Mouse (Mus musculus): ENCODE data around the gene Cfap65.

Gene Cfap65

DNA sequence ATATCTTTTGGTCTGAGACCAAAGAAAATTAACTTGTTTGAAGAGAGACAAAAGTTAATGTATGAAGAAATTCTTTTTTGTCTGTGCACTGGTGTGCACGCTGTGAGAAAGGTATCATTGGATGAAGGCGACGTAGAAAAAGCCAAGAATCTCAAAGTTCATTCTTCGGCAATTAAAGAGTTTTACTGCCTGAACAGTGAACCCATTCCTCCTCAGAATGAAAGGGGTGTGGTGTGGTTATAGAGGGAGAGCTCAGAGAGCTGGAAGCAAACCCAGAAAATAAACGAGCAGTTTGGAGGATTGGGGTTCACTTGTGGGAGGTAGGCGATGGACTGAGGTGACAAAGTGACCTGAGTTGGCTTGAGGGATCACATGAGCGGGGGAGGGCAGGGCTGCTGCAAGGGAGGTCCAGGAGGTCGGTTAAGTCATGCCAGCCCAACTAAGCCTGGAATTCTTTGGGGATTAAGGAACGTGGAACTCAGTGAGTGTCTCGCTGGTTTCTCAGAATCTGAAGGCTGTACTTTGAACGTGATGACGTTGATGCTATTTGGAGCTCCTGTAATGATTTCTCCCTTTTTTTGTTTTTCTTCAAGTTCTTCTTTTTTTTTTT is 927 bp upstream of the Cfap65 start:
- no peak for DNase-seq

DNA sequence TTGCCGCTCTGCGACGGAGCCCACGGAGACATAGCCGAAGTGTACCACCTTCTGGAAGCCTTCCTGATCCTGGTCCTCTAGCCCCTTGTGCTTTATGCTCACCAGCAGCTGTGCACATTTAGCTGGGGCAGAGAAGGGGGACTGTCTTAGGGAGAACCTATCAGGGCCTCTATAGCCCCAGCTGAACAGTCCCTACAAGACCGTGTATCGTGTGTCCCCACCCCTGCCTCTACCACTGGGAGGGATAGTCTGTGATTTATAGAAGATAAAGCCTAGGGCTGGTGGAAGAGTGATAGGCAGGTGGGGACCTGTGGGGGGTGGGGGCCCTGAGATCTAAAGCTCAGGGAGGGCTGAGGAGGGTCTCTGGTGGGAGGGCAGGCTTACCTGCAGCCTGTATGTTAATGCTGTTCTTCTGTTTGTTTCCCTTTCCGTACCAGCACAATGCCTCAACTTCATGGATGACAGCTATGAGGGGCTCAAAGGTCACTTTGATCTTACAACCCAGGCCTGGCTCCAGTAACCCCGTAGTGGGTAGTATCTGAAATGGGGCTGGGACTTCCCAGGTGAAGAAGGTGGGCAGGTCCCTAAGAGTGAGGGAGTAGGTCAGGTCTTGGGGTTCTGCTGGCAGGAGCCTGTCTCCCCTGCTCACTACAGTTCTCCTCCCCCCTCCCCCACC is 7.6 kb downstream of the Cfap65 start:
- DNase-seq: no peak

DNA sequence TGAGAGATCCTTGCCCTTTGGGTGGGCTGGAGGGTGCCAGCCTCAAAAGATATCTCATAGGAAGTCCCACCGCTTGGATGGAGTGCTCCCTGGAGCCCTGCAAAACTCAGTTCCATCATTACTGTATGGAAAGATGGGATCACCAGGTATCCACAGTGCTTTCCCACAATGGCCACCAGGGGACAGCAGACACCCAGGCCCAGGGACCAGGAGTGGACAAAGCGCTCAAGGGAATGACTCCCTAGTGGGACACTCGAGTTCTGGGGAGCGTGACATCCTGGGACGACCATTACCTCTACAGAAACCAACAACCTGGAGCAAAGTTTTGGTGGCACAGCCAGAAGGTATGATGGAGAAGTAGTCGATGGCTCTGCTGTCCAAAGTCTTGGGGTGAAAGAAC is 8.7 kb downstream of the Cfap65 start:
- no peak for DNase-seq

DNA sequence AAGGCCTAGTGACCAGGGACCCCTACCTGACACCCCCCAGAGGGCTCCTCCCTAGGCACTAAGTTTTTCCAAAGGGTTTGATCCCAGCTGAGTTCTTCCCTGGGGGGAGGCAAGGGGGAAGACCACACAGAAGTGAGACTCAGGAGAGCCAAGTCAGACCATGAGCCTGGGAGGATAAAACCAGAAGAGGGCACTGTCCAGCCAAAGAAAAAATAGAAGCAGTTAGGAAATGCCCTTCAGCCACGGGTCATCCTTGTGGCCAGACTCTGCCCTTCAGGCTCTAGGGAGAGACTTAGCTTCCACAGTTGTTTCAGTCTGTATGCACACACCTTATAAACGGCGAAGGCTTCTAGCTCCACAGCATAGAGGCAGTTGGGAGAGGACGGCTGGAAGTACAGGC is 10.9 kb downstream of the Cfap65 start:
- no peak for DNase-seq

DNA sequence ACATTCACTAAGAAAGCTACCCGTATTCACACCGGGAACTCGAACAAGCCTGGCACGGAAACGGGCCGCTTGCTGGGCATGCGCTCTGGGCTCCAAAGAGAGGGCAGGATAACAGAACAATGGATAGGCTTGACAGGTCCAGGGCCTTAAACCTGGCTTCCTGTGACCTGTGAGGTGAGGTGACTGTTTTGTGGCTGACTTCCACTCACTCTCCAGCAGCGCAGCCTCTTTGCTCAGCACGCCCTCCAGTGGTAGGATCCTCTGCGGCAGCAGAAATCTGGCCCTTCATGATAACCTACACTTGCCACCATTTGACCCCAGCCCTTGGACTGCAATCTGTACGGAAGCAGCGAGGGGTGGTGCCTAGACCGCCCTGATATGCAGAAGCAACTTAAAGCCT is 19.7 kb downstream of the Cfap65 start:
- no peak for DNase-seq

DNA sequence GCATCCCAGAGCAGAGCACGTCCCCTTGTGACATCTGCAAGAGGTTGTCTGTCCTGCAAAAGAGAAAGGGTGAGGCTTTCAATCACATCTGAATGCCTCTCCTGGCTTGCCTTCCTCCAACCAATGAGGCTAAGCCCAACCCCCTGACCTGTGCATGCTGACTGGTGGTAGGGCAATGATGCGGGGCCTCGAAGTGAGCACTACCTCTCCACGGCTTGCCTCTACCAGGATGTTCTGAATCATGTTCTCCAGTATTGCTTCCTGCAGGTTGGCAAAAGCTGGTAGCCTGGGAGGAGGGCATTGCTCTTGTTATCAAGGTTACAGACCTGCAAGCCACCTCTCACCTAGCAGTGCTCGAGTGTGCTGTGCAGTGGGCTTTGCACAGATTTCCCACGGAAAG is 33.2 kb downstream of the Cfap65 start:
- no peak for DNase-seq

DNA sequence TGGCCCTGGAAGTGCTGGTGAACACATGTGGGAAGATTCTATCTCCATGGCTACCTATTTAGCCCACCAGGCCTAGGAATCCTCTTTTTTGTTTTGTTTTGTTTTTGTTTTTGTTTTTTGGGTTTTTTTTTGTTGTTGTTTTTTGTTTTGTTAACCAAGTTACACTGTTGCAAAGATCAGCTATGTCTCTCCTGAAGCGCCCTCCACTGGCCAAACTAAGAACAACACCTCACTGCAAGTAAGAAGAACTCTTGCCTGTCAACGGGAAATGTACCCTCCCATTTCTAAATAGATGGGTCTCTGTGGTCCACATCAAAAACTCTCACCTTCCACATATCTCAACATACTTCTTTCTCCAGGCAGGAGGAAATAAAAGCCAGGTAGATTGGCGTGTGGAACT is 33.7 kb downstream of the Cfap65 start:
- DNase-seq: peak; percentile 73

DNA sequence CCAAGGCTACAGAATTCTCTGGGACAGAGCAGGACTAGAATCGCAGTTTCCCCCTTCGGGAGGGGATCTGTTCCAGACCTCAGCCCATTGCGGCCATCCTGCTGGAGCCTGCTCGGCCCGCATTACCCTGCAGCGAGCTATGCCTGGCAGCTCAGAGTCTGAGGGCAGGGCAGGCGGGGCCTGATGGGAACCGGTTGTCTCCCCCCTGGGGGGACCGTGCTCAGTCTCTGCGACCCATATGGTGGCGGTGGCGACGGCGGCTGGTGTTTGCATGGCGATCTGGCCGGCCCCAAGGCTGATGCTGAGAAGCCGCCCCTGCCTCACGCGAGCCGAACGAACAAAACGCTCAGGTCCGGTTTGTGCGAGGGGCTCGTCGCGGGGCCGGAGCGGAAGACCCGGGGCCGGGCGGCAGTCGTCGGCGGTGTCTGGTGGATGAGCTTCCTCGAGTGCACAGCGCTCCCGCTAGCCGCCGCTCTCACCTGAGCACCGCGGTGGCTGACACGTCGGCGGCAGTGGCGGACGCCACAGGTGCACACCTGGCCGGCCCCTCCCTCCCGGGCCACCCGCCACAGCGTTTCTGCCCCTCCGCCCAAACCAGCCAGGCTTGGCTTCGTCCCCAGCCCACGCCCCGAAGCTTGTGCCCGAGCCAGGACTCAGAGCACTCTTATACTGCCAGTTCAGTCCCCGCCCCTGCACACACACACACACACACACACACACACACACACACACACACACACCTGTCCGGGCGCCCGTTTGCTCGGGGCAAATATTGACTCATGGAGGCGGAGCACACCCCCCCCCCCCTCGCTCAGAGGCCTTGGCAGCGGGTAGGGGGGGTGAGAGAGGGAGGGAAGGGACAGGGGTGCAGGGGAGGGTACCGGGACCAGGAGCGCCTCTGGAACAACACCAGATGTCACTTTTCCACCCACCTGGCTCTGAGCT is 34.8 kb downstream of the Cfap65 start:
- peak; percentile 21 for DNase-seq

DNA sequence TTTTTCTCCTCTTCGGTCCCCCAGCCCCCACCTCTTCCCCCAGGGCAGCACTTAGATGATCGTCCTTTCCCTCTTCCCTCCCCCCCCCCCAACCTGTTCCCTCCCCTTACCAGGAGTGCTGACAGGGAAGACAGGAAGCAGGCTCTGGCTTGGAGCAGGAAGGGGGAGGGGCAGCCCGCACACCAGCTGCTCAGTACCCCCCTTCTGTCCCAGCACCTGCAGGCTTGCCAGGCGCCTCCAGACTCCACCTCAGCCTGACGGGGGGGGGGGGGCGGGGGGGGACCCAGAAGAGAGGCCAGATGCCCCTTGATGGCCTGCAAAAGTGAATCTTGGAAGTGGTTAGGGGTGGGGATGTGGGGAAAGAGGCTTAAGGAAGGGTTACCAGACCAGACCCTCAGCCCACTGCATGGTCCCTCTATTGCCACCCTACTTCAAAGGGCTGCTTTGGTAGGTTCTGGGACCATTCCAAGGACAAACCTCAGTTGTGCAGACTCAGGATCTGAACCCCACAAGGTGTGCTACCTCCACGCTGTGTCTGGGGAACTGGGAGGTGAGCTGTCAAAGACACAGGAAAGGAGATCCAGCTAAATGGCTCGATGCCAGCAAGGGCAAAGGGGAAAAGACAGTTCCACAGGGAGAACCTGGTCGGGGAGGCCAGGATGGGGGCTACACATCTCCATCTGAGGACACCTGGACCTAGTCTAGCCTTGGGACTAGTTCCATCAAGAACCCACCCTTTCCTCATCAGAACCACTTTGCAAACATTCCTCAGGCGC is 36.6 kb downstream of the Cfap65 start:
- no peak for DNase-seq

DNA sequence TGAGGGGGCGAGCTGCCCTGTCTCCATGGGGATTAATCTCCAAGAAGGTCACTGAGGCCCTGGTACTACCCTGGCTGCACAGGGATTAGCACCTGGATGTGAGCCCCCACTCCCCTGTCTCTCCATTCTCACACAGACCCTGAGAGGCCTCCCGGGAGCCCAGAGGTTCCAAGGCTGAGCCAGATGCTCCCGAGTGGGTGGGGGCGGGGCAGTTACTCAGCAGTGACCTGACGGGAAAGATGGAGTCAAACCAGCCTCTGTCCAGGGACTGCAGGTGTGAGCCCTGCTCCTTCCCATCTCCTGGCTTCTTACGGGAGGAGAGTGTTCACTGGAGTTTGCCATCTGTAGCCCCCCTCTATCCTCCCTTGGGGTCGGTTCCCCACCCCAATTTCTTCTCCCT is 37.4 kb downstream of the Cfap65 start:
- no peak for DNase-seq

DNA sequence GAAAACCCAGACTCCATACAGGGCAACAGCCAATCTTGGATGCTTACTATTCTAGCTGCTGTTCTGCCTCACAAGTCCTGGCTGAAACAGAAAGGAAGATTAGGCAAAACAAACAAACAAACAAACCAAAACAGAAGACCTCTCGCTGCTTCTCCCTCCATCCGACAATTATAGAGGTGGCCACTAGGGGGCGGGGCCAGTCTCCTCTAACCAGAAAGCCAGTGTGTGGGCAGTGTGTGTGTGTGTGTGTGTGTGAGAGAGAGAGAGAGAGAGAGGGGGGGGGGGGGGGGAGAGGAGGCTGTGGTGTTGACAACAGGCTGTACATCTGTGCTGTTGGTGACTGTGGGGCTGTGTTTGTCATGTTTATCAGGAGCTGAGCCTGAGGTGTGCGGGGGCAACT is 40.4 kb downstream of the Cfap65 start:
- peak; percentile 74 for DNase-seq

DNA sequence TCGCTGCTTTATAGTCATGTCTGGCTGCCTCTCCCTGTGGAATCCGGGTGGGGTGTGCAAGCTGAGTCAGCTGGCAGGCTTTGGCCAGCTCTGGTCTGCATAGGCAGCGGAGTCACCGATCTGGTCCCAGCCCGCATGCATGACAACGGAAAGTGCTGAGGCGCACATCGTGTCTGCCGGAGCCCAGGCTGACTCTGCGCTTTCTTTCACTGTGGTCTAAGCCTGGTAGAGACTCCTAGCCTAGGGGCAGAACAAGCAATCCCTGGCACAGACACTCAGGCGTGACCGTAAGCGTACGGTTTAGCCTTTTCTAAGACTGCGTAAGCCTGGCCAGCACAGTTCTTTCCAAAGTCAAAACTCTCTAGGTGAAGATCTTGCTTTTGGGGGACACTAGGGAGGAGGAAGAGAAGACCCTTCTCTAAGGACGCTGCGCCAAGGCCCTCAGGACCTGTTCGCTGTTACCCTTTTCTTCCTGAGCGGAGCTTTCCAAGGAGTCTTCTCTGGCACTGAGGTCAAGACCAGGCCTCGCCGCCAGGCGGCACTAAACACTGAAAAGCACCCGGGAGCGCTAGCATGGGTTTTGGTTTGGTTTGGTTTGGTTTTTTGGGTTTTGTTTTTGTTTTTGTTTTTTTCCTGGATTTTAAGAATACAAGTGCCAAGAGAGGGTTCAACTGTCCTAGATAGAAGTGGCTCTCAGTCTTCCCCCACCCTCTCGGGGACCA is 42.1 kb downstream of the Cfap65 start, which contains the start of gene Cryba2:
Gene Cryba2 (minus strand): TSS at position 10 of the 722 bp plus-strand sequence.
- DNase-seq: peak; percentile 63

DNA sequence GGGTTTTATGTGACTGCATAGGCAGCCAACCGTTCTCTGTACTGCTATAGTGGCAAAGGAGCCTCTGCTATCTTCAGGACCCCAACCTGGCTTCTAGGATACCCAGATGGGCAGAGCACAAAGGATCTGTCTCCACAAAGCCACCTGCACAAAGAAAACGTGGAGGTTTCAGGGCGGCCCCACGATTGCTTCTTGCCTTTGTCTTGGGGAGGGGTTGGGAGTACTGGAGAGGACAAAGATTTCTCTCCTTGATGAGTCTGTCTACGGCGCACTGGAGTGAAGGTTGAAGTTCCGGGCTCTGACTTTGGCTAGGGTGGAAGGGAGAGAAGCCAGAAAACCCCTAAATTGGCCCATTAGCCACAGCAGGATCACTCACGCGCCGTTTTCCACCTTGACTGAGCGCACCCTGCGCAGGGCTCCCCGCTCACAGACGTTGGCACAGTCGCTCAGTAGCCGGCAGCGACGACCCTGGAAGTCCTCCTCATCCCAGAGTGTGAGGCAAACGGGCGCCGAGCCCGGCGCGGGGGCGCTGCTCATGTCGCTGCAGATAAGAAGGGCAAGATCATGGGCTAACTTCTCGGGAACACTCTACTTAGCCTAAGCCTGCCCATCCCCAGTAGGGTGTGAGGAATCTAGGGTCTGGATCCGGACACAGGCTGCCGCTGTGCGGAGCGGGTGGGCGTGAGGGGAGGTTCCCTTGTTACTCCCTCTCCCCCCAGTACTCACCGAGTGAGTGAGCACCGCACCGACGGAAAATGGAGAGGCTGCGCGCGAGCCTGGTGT is 42.9 kb downstream of the Cfap65 start:
- no peak for DNase-seq

DNA sequence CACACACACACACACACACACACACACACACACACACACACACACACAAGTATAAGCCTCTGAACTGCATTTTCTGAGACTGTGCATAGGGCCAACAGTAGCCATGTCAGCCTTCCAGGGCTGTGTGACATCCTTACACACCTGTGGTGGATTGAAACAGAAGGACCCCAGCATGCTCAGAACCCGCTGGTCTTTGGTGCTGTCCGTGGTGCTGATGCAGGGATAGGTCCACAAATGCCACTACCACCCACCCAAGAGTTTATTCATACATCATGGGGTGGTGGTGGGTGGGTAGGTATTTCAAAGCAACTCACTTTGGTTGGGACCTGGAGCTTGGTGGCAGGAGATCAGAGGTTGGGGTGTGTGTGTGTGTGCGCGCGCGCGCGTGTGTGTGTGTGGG is 43.9 kb downstream of the Cfap65 start:
- peak; percentile 73 for DNase-seq

DNA sequence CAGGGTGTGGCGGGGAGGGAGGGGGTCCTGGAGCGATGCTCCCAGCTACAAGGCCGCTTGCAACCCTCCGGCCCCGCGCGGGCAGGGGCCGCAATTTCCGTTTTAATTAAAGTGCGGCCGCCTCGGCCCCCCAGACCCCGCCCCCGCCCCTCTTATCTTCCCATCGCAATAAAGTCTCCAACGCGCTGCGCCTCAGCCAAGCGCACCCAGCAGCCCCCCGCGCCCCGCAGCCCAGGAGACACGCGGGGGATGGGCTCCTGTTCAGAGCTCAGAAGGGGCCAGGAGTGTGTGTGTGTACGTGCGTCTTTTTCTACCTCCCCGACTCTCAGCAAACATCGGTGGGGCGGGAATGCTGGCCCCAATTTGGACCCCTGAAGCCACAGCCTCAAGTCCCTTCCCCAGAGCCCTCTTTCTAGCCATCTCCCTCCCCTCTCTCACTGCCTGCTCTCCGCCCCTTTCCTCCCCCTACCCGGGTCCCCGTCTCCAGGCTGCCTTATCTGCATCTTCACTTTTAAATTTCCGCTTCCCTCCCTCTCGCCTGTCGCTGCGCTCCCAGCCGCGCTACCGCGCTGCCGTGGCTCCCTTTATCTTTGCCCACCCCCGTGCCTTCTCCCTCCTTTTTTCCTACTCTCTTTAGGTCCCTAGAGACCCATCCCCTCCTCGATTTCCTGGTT is 49.9 kb downstream of the Cfap65 start, which contains the start of gene Fev:
Gene Fev (minus strand): TSS at position 51 of the 674 bp plus-strand sequence.
- DNase-seq: no peak

DNA sequence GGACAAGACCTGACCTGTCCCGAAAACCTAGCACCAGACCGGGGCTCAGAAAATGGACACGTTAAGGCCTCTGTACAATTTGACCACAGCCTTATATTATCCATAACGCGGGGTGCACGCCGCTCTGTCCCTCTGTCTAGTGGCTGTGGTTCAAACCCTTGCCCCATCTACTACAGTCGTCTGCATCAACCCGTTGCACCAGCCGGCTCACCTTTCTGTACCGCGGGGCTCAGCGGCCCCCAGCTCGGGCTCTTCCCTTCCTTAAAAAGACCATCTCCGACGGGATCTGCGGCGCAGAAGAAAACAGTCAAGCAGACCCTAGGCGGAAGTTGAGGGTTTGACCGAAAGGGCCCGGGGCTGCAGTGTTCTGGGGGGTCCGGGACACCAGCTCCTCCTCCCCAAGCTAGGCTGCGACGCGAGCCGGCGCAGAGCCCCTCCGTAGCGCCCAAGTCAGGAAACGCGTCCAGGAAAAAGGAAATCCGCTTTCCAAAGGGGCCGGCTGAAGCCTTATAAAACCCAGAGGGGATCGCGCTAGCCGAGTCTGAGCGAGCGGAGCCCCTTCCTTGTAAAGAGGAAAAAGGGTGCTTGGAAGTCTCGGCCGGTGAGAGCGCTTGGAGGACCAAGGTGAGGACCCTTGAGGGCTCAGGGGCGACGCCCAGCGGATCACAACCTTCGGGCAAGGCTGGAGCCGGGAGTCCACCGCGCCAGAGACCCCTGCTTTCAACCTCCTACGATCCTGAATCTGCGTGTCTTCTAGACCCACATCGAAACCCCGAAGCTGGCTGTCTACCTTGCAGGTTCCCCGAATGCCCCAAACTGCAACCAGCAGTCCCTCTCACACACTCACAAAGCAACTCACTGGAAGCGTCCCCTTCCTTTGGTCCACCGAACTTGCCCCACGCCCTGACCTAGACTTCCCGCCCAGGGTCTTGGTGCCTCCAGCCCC is 50.9 kb downstream of the Cfap65 start:
- no peak for DNase-seq

DNA sequence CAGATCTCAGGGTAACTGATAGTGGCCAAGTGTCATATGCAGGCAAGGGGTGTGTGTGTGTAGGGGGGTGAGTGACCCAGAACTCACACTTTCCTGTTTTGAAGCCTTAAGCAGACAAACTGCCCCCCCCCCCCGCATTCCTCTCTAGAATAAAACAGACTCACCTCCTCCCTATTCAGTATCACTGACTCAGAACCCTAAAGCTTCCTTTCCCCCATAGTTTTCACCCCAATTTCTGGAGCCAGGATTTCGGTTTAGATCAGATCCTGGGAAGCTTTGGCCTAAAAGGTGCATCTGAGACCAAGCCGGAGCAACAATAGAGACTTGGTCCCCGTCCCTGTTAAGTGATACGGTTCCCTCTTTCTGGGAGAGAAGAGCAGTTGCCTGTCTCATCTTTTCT is 52.0 kb downstream of the Cfap65 start:
- DNase-seq: no peak

DNA sequence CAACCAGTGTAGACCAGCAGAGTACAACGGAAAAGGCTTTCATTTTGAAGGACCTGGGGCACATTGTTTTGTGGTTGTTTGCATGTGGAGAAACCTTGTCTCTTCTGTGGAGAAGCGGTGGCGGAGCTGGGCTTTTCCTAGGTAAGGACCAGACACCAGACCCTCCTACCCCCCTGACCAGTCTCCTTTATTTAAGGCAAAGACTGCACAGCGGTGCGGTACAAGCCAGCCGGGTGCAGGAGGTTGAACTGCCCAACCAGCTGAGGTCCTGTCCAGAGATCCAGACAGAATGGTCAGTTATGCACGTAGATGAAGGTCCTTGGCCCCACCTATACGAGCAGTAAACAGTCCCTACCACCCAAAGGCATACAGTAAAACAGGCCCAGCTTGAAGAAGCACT is 52.6 kb downstream of the Cfap65 start:
- DNase-seq: no peak

DNA sequence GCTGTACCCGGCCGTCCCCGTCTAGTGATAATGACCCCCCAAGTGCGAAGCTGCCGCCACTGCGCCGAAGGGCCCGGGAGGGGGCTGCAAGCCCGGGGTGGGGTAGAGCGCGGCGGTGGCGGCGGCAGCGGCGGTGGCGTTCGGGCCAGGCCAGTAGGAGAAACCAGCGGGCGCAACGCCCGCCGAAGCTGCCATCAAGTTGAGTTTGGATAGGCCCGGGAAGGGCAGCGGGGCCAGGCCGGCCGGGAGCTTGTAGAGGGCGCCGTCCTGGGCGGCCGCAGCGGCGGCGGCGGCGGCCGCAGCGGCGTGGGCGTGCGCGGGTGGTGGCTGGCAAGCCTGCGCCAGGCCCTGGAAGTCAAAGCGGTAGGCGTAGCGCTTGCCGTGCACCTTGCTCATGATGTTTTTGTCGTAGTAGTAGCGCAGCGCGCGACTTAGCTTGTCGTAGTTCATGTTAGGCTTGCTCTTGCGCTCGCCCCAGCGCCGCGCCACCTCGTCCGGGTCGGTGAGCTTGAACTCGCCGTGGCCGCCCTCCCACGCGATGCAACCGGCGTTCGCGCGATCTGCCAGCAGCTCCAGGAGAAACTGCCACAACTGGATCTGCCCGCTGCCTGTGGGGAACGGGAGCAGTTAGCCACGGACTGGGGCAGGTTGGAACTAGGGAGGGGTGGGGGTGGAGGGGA is 53.2 kb downstream of the Cfap65 start:
- DNase-seq: no peak
